Mouse (Mus musculus) liver, embryonic 14.5 days (tissue): ENCODE measurements around the gene Gfra1.

Experiments used
- CTCF ChIP-seq: IDR thresholded peaks from 2 replicates; pipeline ENCODE4 v1.5.1; 2016; ENCODE audit warnings: antibody characterized with exemption, low read depth, control low read depth
- EP300 ChIP-seq: IDR thresholded peaks from 2 replicates; pipeline ENCODE4 v1.6.1; 2016; ENCODE audit warnings: antibody characterized with exemption, low read depth

- TF ChIP-seq EP300 (no peak), CTCF (no peak)
Observed at GRCm38 (mm10) chr19:58428546-58428945, 27.2 kb downstream of the Gfra1 start.
